ENCODE assay signal across 9 mouse cellular contexts in genomic region chr6:134876795-134877194, GRCm38 (mm10). TPM values are rescaled to one million over a fixed set of nuclear protein-coding genes. Genes with fewer than 3 reads are reported as not detected.
A peak's percentile ranks its signal among the peaks of the same experiment; 100 is the strongest.
DNase-seq lines count a peak whose midpoint lies in the region; ATAC-seq and TF ChIP-seq lines count a peak whose summit lies in the region.
"Had no signal": no experiment of that assay in that cellular context is flagged by ENCODE, and none has a peak within 500 bp of the region (broad histone marks: within the 10 kb centered on the region; RNA-seq: fewer than 3 reads in every experiment).

No protein-coding gene starts in this region.

- 68% methylated on average over 6 of the region's 6 CpGs for WGBS in lung, postnatal 0 days
- 75% methylated on average over 6 of the region's 6 CpGs for WGBS in lung, adult 2 months

- H3K27ac ChIP-seq in lung, postnatal 0 days (ENCODE audit: low read length), result no peak overlapping the region
- H3K27ac ChIP-seq: limb, embryonic 15.5 days had no signal

- H3K4me1 ChIP-seq in lung, postnatal 0 days (ENCODE audit: insufficient read depth, low read depth, low read length), result no peaks in the 10 kb centered on the region
- H3K4me1 ChIP-seq in lung, adult 2 months (ENCODE audit: control insufficient read depth, insufficient read depth, low read length), result no peaks in the 10 kb centered on the region
- H3K4me1 ChIP-seq: limb, embryonic 15.5 days had no signal

- H3K36me3 ChIP-seq in lung, postnatal 0 days (ENCODE audit: insufficient read depth, low read length), result no peaks in the 10 kb centered on the region
- H3K36me3 ChIP-seq: limb, embryonic 15.5 days had no signal

- no peak overlapping the region for H3K9ac ChIP-seq in lung, postnatal 0 days (replicated peaks; ENCODE audit: low read depth)
- H3K9ac ChIP-seq: limb, embryonic 15.5 days had no signal

- intact Hi-C loops in heart, postnatal 25 days (cut with DNase I), result no loop called here

- no peak for ATAC-seq in lung, postnatal 0 days
- peak; percentile 53; the same call in 1 of the 2 replicates for ATAC-seq in neutrophil, adult 5-6 weeks (ENCODE audit: extremely low read depth, insufficient number of reproducible peaks, low FRiP score, poor library complexity, severe bottlenecking)

- no peak for TF ChIP-seq POLR2A in lung, adult 2 months (IDR thresholded peaks at IDR 0.05; ENCODE audit: borderline replicate concordance, extremely low read depth, low read depth, low read length)

- peak; percentile 57 for TF ChIP-seq CTCF in lung, postnatal 0 days (IDR thresholded peaks at IDR 0.05)
- no peak for TF ChIP-seq CTCF in lung, adult 2 months (IDR thresholded peaks at IDR 0.05; ENCODE audit: insufficient read depth, low read length)

- DNase-seq in adrenal gland, adult 2 months, result peak; percentile 17
- no peak for DNase-seq in adrenal gland, postnatal 25 days
- DNase-seq in lung, postnatal 0 days (ENCODE audit: low spot score), result no peak
- no peak for DNase-seq in lung, adult 2 months
- peak; percentile 35 for DNase-seq in forelimb bud, embryonic 11.5 days (ENCODE audit: low read depth, low spot score)
- DNase-seq in frontal cortex, adult 2 months (ENCODE audit: extremely low spot score in 1 of 2, low spot score in 1 of 2), result no peak
- DNase-seq in heart, postnatal 25 days (ENCODE audit: low spot score), result no peak

- H3K4me2 ChIP-seq in lung, postnatal 0 days (replicated peaks; ENCODE audit: low read depth, low read length), result no peak overlapping the region
- H3K4me2 ChIP-seq: limb, embryonic 15.5 days had no signal

- H3K27me3 ChIP-seq in lung, postnatal 0 days (replicated peaks; ENCODE audit: insufficient read depth, low read length), result no peaks in the 10 kb centered on the region
- H3K27me3 ChIP-seq: limb, embryonic 15.5 days had no signal

- no peak for TF ChIP-seq EP300 in lung, postnatal 0 days (IDR thresholded peaks at IDR 0.05)

- no peak overlapping the region for H3K4me3 ChIP-seq in lung, postnatal 0 days (ENCODE audit: low read depth, low read length)
- no peak overlapping the region for H3K4me3 ChIP-seq in lung, adult 2 months (replicated peaks; ENCODE audit: extremely low read depth, low read depth, low read length)
- H3K4me3 ChIP-seq: limb, embryonic 15.5 days had no signal

- no peaks in the 10 kb centered on the region for H3K9me3 ChIP-seq in lung, postnatal 0 days (ENCODE audit: low read length)
- H3K9me3 ChIP-seq: limb, embryonic 15.5 days had no signal

RNA-seq across cellular contexts. Expression of gene Gpr19, which starts 21.6 kb away (rescaled TPM):
- total RNA-seq in adrenal gland, adult 2 months (2021), result 1 to 10 TPM; 5.2 to 8.6 TPM
- polyA plus RNA-seq in adrenal gland, adult 2 months (2012; rRNA removed), result 9.6 and 9.9 TPM in 2 replicates
- 8.9 and 11.3 TPM in 2 replicates for total RNA-seq in adrenal gland, postnatal 25 days (2021)
- polyA plus RNA-seq in lung, postnatal 0 days (2015; fragmentation: Nextera tagmentation; extraction: Ambion mirVana), result 9.3 and 9.8 TPM in 2 replicates
- polyA plus RNA-seq in lung, adult 2 months (2012; rRNA removed), result 6.0 and 9.2 TPM in 2 replicates
- 13.5 and 19.7 TPM in 2 replicates for total RNA-seq in neutrophil, adult 5-6 weeks (2017)
- 27.8 and 28.2 TPM in 2 replicates for polyA plus RNA-seq in frontal cortex, adult 2 months (2012; rRNA removed)
- total RNA-seq in heart, postnatal 25 days (2021), result 1 to 10 TPM; 3.3 to 5.1 TPM

RNA-seq across cellular contexts. Expression of gene Cdkn1b, which starts 43.4 kb away (rescaled TPM):
- 10 to 100 TPM; 41.5 to 42.2 TPM for total RNA-seq in adrenal gland, adult 2 months (2021)
- 24.5 and 31.9 TPM in 2 replicates for polyA plus RNA-seq in adrenal gland, adult 2 months (2012; rRNA removed)
- 52.2 and 89.9 TPM in 2 replicates for total RNA-seq in adrenal gland, postnatal 25 days (2021)
- 43.4 and 46.2 TPM in 2 replicates for polyA plus RNA-seq in lung, postnatal 0 days (2015; fragmentation: Nextera tagmentation; extraction: Ambion mirVana)
- 26.9 and 31.6 TPM in 2 replicates for polyA plus RNA-seq in lung, adult 2 months (2012; rRNA removed)
- total RNA-seq in neutrophil, adult 5-6 weeks (2017), result 322 and 377 TPM in 2 replicates
- polyA plus RNA-seq in frontal cortex, adult 2 months (2012; rRNA removed), result 28.7 and 30.1 TPM in 2 replicates
- total RNA-seq in heart, postnatal 25 days (2021), result 10 to 100 TPM; 40.3 to 49.5 TPM

RNA-seq across cellular contexts. Expression of gene Crebl2, which starts 46.8 kb away (rescaled TPM):
- total RNA-seq in adrenal gland, adult 2 months (2021), result 10 to 100 TPM; 24.3 to 42.2 TPM
- 6.2 and 6.6 TPM in 2 replicates for polyA plus RNA-seq in adrenal gland, adult 2 months (2012; rRNA removed)
- 23.0 and 33.9 TPM in 2 replicates for total RNA-seq in adrenal gland, postnatal 25 days (2021)
- polyA plus RNA-seq in lung, postnatal 0 days (2015; fragmentation: Nextera tagmentation; extraction: Ambion mirVana), result 6.6 and 7.2 TPM in 2 replicates
- polyA plus RNA-seq in lung, adult 2 months (2012; rRNA removed), result 15.9 and 25.1 TPM in 2 replicates
- total RNA-seq in neutrophil, adult 5-6 weeks (2017), result 47.6 and 53.7 TPM in 2 replicates
- polyA plus RNA-seq in frontal cortex, adult 2 months (2012; rRNA removed), result 29.2 and 30.2 TPM in 2 replicates
- total RNA-seq in heart, postnatal 25 days (2021), result 10 to 100 TPM; 11.5 to 12.1 TPM

Comparison
In these comparisons a context has a peak if more than half of its experiments do, and no peak if none do; other contexts are left out.
1. DNase-seq: peak in adrenal gland, adult 2 months (single experiment) and forelimb bud, embryonic 11.5 days (single experiment); none in adrenal gland, postnatal 25 days (single experiment), lung, postnatal 0 days (single experiment), lung, adult 2 months (single experiment), frontal cortex, adult 2 months (0 of 2) and heart, postnatal 25 days (single experiment).